Mouse (Mus musculus): ENCODE results near the gene Tbc1d30. TPM values are rescaled to one million over a fixed set of nuclear protein-coding genes. Genes with fewer than 3 reads are reported as not detected.

Tbc1d30 gene
- total and polyA plus RNA-seq, 2 experiments from 2014 or later: 1.1 to 14.7 TPM

GRCm38 (mm10) chr10:121309801-121310510 lies 41.1 kb downstream of the Tbc1d30 start:
- peaks cover 41% of the 10 kb centered on the region for H3K27me3 ChIP-seq (ENCODE audit: control insufficient read depth, insufficient read depth, low read length)
- H3K9me3 ChIP-seq (replicated peaks; ENCODE audit: control insufficient read depth, low read length): no peaks in the 10 kb centered on the region
- no peak for TF ChIP-seq CTCF (IDR thresholded peaks at IDR 0.05; ENCODE audit: low read depth)
- no peak for TF ChIP-seq EP300 (IDR thresholded peaks at IDR 0.05; ENCODE audit: low read depth)
- H3K36me3 ChIP-seq (replicated peaks; ENCODE audit: control insufficient read depth, insufficient read depth, low read length): no peaks in the 10 kb centered on the region
- H3K27ac ChIP-seq (ENCODE audit: low read depth): no peak overlapping the region
- DNase-seq (ENCODE audit: low spot score) (no peak), ATAC-seq (ENCODE audit: insufficient read depth, low read depth) (peak; percentile 18; the same call in 1 of the 2 replicates)
- peak overlapping the region; percentile 75 for H3K4me3 ChIP-seq (ENCODE audit: low read depth, low read length)
- no peak overlapping the region for H3K9ac ChIP-seq (replicated peaks; ENCODE audit: low read depth, low read length)
- peak overlapping the region; percentile 92 for H3K4me2 ChIP-seq (ENCODE audit: low read depth, low read length)
- H3K4me1 ChIP-seq (ENCODE audit: control insufficient read depth, insufficient read depth): peaks cover 6% of the 10 kb centered on the region; the same call in 1 of the 2 replicates
- WGBS: 3% methylated on average over 32 of the region's 32 CpGs

- WGBS: 39% methylated on average over 11 of the region's 11 CpGs
- H3K4me2 ChIP-seq (ENCODE audit: low read depth, low read length): peak overlapping the region; percentile 92; the same call in 1 of the 2 replicates
- H3K4me1 ChIP-seq (ENCODE audit: control insufficient read depth, insufficient read depth): peaks cover 6% of the 10 kb centered on the region; the same call in 1 of the 2 replicates
- TF ChIP-seq CTCF (IDR thresholded peaks at IDR 0.05; ENCODE audit: low read depth) (no peak), EP300 (IDR thresholded peaks at IDR 0.05; ENCODE audit: low read depth) (no peak)
- H3K4me3 ChIP-seq (ENCODE audit: low read depth, low read length): no peak overlapping the region; the same call in 1 of the 2 replicates
- no peaks in the 10 kb centered on the region for H3K9me3 ChIP-seq (replicated peaks; ENCODE audit: control insufficient read depth, low read length)
- no peak overlapping the region for H3K27ac ChIP-seq (ENCODE audit: low read depth)
- DNase-seq (ENCODE audit: low spot score) (no peak), ATAC-seq (ENCODE audit: insufficient read depth, low read depth) (no peak)
- peaks cover 41% of the 10 kb centered on the region for H3K27me3 ChIP-seq (ENCODE audit: control insufficient read depth, insufficient read depth, low read length)
- H3K9ac ChIP-seq (replicated peaks; ENCODE audit: low read depth, low read length): no peak overlapping the region
- H3K36me3 ChIP-seq (replicated peaks; ENCODE audit: control insufficient read depth, insufficient read depth, low read length): no peaks in the 10 kb centered on the region
These were observed 41.9 kb downstream of the Tbc1d30 start for GRCm38 (mm10) chr10:121309123-121309655.

GRCm38 (mm10) chr10:121305441-121305840 lies 45.6 kb downstream of the Tbc1d30 start:
- no peak for TF ChIP-seq EP300 (IDR thresholded peaks at IDR 0.05; ENCODE audit: low read depth)
- peak; percentile 37 for TF ChIP-seq CTCF (IDR thresholded peaks at IDR 0.05; ENCODE audit: low read depth)
- peaks cover 5% of the 10 kb centered on the region; the same call in 1 of the 2 replicates for H3K4me1 ChIP-seq (ENCODE audit: control insufficient read depth, insufficient read depth)
- no peak overlapping the region for H3K27ac ChIP-seq (ENCODE audit: low read depth)
- DNase-seq (ENCODE audit: low spot score): no peak
- no peaks in the 10 kb centered on the region for H3K9me3 ChIP-seq (replicated peaks; ENCODE audit: control insufficient read depth, low read length)
- no peak overlapping the region for H3K4me2 ChIP-seq (ENCODE audit: low read depth, low read length)
- H3K9ac ChIP-seq (replicated peaks; ENCODE audit: low read depth, low read length): no peak overlapping the region
- peaks cover 19% of the 10 kb centered on the region for H3K27me3 ChIP-seq (ENCODE audit: control insufficient read depth, insufficient read depth, low read length)
- no peaks in the 10 kb centered on the region for H3K36me3 ChIP-seq (replicated peaks; ENCODE audit: control insufficient read depth, insufficient read depth, low read length)
- no peak overlapping the region for H3K4me3 ChIP-seq (ENCODE audit: low read depth, low read length)
- WGBS: 31% methylated on average over 5 of the region's 5 CpGs
- ATAC-seq (ENCODE audit: insufficient read depth, low read depth): peak; percentile 55; the same call in 1 of the 2 replicates

- ATAC-seq (ENCODE audit: insufficient read depth, low read depth) (no peak), DNase-seq (ENCODE audit: low spot score) (no peak)
- WGBS: 80% methylated on average over 3 of the region's 3 CpGs
- H3K27ac ChIP-seq (ENCODE audit: low read depth): no peak overlapping the region
- no peak overlapping the region for H3K9ac ChIP-seq (replicated peaks; ENCODE audit: low read depth, low read length)
- H3K4me1 ChIP-seq (ENCODE audit: control insufficient read depth, insufficient read depth): no peaks in the 10 kb centered on the region
- H3K4me2 ChIP-seq (ENCODE audit: low read depth, low read length): no peak overlapping the region
- H3K36me3 ChIP-seq (replicated peaks; ENCODE audit: control insufficient read depth, insufficient read depth, low read length): no peaks in the 10 kb centered on the region
- TF ChIP-seq EP300 (IDR thresholded peaks at IDR 0.05; ENCODE audit: low read depth) (no peak), CTCF (IDR thresholded peaks at IDR 0.05; ENCODE audit: low read depth) (no peak)
- H3K9me3 ChIP-seq (replicated peaks; ENCODE audit: control insufficient read depth, low read length): no peaks in the 10 kb centered on the region
- no peak overlapping the region for H3K4me3 ChIP-seq (ENCODE audit: low read depth, low read length)
- H3K27me3 ChIP-seq (ENCODE audit: control insufficient read depth, insufficient read depth, low read length): 0 out of 2 replicates have a peak, but pooled peaks cover under 1% of the 10 kb centered on the region
These were observed 47.5 kb downstream of the Tbc1d30 start for GRCm38 (mm10) chr10:121303559-121303958.

- DNase-seq (ENCODE audit: low spot score) (no peak), ATAC-seq (ENCODE audit: insufficient read depth, low read depth) (no peak)
- WGBS: 81% methylated on average over 14 of the region's 14 CpGs
- Histone ChIP-seq H3K4me1 (ENCODE audit: control insufficient read depth, insufficient read depth) (peaks cover 8% of the 10 kb centered on the region; the same call in 1 of the 2 replicates), H3K4me2 (ENCODE audit: low read depth, low read length) (no peak overlapping the region), H3K9me3 (replicated peaks; ENCODE audit: control insufficient read depth, low read length) (no peaks in the 10 kb centered on the region), H3K27me3 (ENCODE audit: control insufficient read depth, insufficient read depth, low read length) (no peaks in the 10 kb centered on the region), H3K36me3 (replicated peaks; ENCODE audit: control insufficient read depth, insufficient read depth, low read length) (no peaks in the 10 kb centered on the region), H3K9ac (replicated peaks; ENCODE audit: low read depth, low read length) (no peak overlapping the region), H3K4me3 (ENCODE audit: low read depth, low read length) (no peak overlapping the region), H3K27ac (ENCODE audit: low read depth) (no peak overlapping the region)
- no peak for TF ChIP-seq CTCF (IDR thresholded peaks at IDR 0.05; ENCODE audit: low read depth)
- TF ChIP-seq EP300 (IDR thresholded peaks at IDR 0.05; ENCODE audit: low read depth): no peak
These were observed 49.2 kb downstream of the Tbc1d30 start for GRCm38 (mm10) chr10:121301868-121302267.
